Mouse (Mus musculus) forebrain, embryonic 15.5 days (tissue): Measurements from ENCODE around the gene Sc5d. TPM values are rescaled to one million over a fixed set of nuclear protein-coding genes. Genes with fewer than 3 reads are reported as not detected.
A peak's percentile ranks its signal among the peaks of the same experiment; 100 is the strongest.

Source experiments
- ATAC-seq: fragments of 200-750 bp; cut with Nextera tagmentation; replicated peaks from 2 replicates; pipeline ENCODE4 v1.8.0; 2017; ENCODE audit warnings: mild to moderate bottlenecking, moderate TSS enrichment, moderate library complexity
- H3K27ac ChIP-seq: fragments of 300-500 bp; sonication (generic); replicated peaks from 2 replicates; pipeline ENCODE4 v1.5.1; 2015; ENCODE audit warnings: mild to moderate bottlenecking, inconsistent platforms
- H3K27me3 ChIP-seq: fragments of 300-500 bp; sonication (generic); 2 replicates; pipeline ENCODE4 v1.6.1; 2015; ENCODE audit warnings: inconsistent platforms
- H3K36me3 ChIP-seq: fragments of 300-500 bp; sonication (generic); 2 replicates; pipeline ENCODE4 v1.6.1; 2015; ENCODE audit warnings: mild to moderate bottlenecking, inconsistent platforms
- H3K4me1 ChIP-seq: fragments of 300-500 bp; sonication (generic); 2 replicates; pipeline ENCODE4 v1.6.1; 2015; ENCODE audit warnings: inconsistent platforms
- H3K4me2 ChIP-seq: fragments of 300-500 bp; sonication (generic); replicated peaks from 2 replicates; pipeline ENCODE4 v1.6.1; 2015; ENCODE audit warnings: mild to moderate bottlenecking, inconsistent platforms
- H3K4me3 ChIP-seq: fragments of 300-500 bp; sonication (generic); 2 replicates; pipeline ENCODE4 v1.5.1; 2015; ENCODE audit warnings: mild to moderate bottlenecking, inconsistent platforms
- H3K9ac ChIP-seq: fragments of 300-500 bp; sonication (generic); replicated peaks from 2 replicates; pipeline ENCODE4 v1.6.1; 2015; ENCODE audit warnings: mild to moderate bottlenecking, inconsistent platforms
- H3K9me3 ChIP-seq: fragments of 300-500 bp; sonication (generic); 2 replicates; pipeline ENCODE4 v1.6.1; 2016; ENCODE audit warnings: inconsistent platforms
- WGBS: fragments of 180-500 bp; shearing (Covaris S2); methylation state at CpG from one replicate; pipeline ENCODE4 v1.1.7; 2015; ENCODE audit warnings: mixed read lengths; 5-methylcytosine and 5-hydroxymethylcytosine counted together
- polyA plus RNA-seq: library from polyadenylated mRNA; unstranded; fragments of >200 nt; fragmentation: Nextera tagmentation; extraction: Ambion mirVana; gene quantifications from 2 replicates; pipeline ENCODE4 v1.2.1, GENCODE M21; 2015

Gene Sc5d
- polyA plus RNA-seq, 1 experiment from 2014 or later = 68.1 TPM

GRCm38 (mm10) chr9:42209666-42210065, 54.4 kb downstream of the Sc5d start:
- H3K9ac ChIP-seq = no peak overlapping the region
- WGBS = 90% methylated on average over 6 of the region's 6 CpGs
- H3K27ac ChIP-seq = no peak overlapping the region
- no peaks in the 10 kb centered on the region for H3K9me3 ChIP-seq
- H3K4me3 ChIP-seq = no peak overlapping the region
- H3K4me1 ChIP-seq = peaks cover 11% of the 10 kb centered on the region
- ATAC-seq = no peak
- H3K4me2 ChIP-seq = no peak overlapping the region
- H3K27me3 ChIP-seq = no peaks in the 10 kb centered on the region
- H3K36me3 ChIP-seq = no peaks in the 10 kb centered on the region

- ATAC-seq = peak; percentile 35; the same call in 1 of the 2 replicates
- Histone ChIP-seq H3K36me3 (no peaks in the 10 kb centered on the region), H3K4me3 (no peak overlapping the region), H3K9me3 (no peaks in the 10 kb centered on the region), H3K27ac (no peak overlapping the region), H3K4me1 (peaks cover 11% of the 10 kb centered on the region), H3K9ac (no peak overlapping the region), H3K4me2 (no peak overlapping the region), H3K27me3 (no peaks in the 10 kb centered on the region)
- 25% methylated on average over 5 of the region's 5 CpGs for WGBS
These were observed 55.6 kb downstream of the Sc5d start for GRCm38 (mm10) chr9:42208463-42208862.

GRCm38 (mm10) chr9:42206750-42207149, 57.3 kb downstream of the Sc5d start:
- no peak overlapping the region for H3K4me2 ChIP-seq
- no peaks in the 10 kb centered on the region for H3K27me3 ChIP-seq
- no peaks in the 10 kb centered on the region for H3K36me3 ChIP-seq
- no peaks in the 10 kb centered on the region for H3K9me3 ChIP-seq
- H3K27ac ChIP-seq = peak overlapping the region; percentile 79
- H3K4me1 ChIP-seq = peaks cover 11% of the 10 kb centered on the region
- H3K9ac ChIP-seq = no peak overlapping the region
- 59% methylated on average over 1 of the region's 1 CpGs for WGBS
- peak; percentile 66 for ATAC-seq
- H3K4me3 ChIP-seq = no peak overlapping the region

- 89% methylated on average over 5 of the region's 5 CpGs for WGBS
- no peak for ATAC-seq
- H3K9me3 ChIP-seq = no peaks in the 10 kb centered on the region
- no peaks in the 10 kb centered on the region for H3K27me3 ChIP-seq
- no peak overlapping the region for H3K9ac ChIP-seq
- peaks cover 4% of the 10 kb centered on the region; the same call in 1 of the 2 replicates for H3K4me1 ChIP-seq
- H3K36me3 ChIP-seq = no peaks in the 10 kb centered on the region
- no peak overlapping the region for H3K4me2 ChIP-seq
- H3K4me3 ChIP-seq = no peak overlapping the region
- H3K27ac ChIP-seq = no peak overlapping the region
These were observed 61.8 kb downstream of the Sc5d start for GRCm38 (mm10) chr9:42202271-42202670.

Other genes with a start within 250 kb of the Sc5d start
- gene Sorl1, start 140.0 kb downstream of the Sc5d start, polyA plus RNA-seq = 18.3 and 18.8 TPM in 2 replicates
- gene Tecta, start 135.7 kb upstream of the Sc5d start, polyA plus RNA-seq = 0.36 and 0.41 TPM in 2 replicates
- gene Tbcel, start 243.6 kb upstream of the Sc5d start, polyA plus RNA-seq = 5.3 and 5.4 TPM in 2 replicates